Mouse (Mus musculus): ENCODE results near the gene Casp7. TPM values are rescaled to one million over a fixed set of nuclear protein-coding genes. Genes with fewer than 3 reads are reported as not detected.
"Not testable (repeated sequence)": the region's sequence is repeated elsewhere in the genome, so short reads cannot be mapped to it uniquely, and the experiment has no call there.

Gene Casp7
- polyA plus RNA-seq (2014; fragmentation: Nextera tagmentation; extraction: Ambion mirVana): 30.7 and 32.1 TPM in 2 replicates

DNA sequence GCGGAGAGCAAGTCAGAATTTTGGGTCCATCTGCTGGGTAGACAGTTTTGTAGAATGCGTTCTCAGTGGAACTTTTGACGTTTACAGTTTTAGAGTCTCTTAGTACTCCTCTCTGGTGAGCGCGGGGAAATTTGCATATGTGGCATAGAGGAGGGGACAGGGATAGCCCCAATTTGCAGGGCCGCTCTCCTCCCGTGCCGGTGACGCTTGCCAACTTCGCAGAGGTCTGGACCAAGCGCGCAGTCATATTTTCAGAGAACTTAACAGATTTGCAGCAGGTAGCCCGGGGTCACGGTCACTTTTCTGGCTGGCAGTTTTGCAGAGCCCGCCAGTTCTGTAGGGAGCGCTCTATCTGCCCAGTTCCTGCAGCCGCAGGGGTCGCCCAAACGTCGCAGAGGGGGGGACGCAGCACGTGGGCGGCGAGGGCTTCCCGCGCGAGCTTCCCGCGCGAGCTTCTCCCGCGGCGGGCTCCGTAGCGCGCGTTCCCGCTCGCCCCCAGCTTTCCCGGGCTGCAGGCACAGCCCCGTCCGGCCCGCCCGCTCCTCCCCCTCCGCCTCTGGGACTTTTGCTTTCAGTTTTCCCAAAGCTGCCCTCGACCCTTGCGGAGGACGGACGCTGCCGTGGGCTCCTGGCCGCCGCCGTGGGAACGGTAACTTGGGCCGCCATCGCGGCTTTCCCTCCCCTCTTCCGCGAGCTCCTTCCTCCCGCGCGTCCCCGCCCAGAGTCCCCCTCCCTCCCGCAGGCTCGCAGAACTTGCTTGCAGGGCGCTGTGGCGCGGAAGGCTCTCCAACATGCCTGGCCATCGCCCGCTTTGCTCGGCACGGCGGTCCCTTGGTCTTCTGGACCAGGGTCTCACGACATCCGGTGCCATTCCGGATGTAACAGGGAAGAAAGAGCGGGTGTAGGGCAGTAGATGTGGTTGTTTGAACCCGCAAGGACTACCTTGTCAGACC lies at the start of gene Casp7:
Casp7 (plus strand) TSS at position 461 of the 953 bp plus-strand sequence.
- WGBS: 2% methylated on average over 74 of the region's 78 CpGs
- TF ChIP-seq CTCF (IDR thresholded peaks at IDR 0.05; ENCODE audit: low read depth): no peak
- ATAC-seq (ENCODE audit: insufficient read depth) (peak; percentile 71), DNase-seq (peak; percentile 81)
- Histone ChIP-seq H3K4me1 (ENCODE audit: insufficient read depth) (0 out of 2 replicates have a peak, but pooled peaks cover 6% of the 10 kb centered on the region), H3K9me3 (ENCODE audit: low read depth, low read length) (no peaks in the 10 kb centered on the region), H3K9ac (peak within 1 kb of the TSS; percentile 83), H3K27me3 (ENCODE audit: insufficient read depth, low read length) (peaks cover 7% of the 10 kb centered on the region; the same call in 1 of the 2 replicates), H3K4me2 (peak within 1 kb of the TSS; percentile 93), H3K4me3 (ENCODE audit: low read depth, low read length) (peak within 1 kb of the TSS; percentile 69), H3K36me3 (ENCODE audit: insufficient read depth) (no peaks in the 10 kb centered on the region), H3K27ac (ENCODE audit: low read depth) (peak within 1 kb of the TSS; percentile 92)

DNA sequence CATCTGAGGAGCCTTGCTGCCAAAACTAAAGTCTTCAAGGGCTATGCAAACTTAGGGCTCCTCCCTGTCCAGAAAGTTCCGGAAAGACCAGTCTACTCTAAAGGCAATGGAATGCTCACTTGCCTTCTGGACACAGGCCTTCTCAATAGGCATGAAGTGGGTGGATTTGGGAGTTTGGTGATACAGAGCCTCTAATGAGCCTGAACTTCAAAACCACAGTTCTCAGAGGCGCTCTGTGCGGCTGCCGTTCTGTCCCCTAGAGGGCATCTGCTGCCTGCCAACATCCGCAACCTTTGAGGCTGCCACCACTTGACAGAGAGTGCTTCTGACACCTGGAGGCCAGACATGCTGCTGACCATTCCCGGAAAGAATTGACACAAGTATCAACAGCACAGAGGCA lies 47.6 kb upstream of the Casp7 start:
- Histone ChIP-seq H3K4me1 (ENCODE audit: insufficient read depth) (no peaks in the 10 kb centered on the region), H3K9me3 (ENCODE audit: low read depth, low read length) (no peaks in the 10 kb centered on the region), H3K27me3 (ENCODE audit: insufficient read depth, low read length) (no peaks in the 10 kb centered on the region), H3K4me3 (ENCODE audit: low read depth, low read length) (no peak overlapping the region), H3K36me3 (ENCODE audit: insufficient read depth) (no peaks in the 10 kb centered on the region), H3K27ac (ENCODE audit: low read depth) (no peak overlapping the region), H3K9ac (no peak overlapping the region), H3K4me2 (no peak overlapping the region)
- 23% methylated on average over 6 of the region's 6 CpGs for WGBS
- ATAC-seq (ENCODE audit: insufficient read depth) (no peak; the same call in 1 of the 2 replicates), DNase-seq (peak; percentile 50)
- TF ChIP-seq CTCF (IDR thresholded peaks at IDR 0.05; ENCODE audit: low read depth): peak; percentile 66

DNA sequence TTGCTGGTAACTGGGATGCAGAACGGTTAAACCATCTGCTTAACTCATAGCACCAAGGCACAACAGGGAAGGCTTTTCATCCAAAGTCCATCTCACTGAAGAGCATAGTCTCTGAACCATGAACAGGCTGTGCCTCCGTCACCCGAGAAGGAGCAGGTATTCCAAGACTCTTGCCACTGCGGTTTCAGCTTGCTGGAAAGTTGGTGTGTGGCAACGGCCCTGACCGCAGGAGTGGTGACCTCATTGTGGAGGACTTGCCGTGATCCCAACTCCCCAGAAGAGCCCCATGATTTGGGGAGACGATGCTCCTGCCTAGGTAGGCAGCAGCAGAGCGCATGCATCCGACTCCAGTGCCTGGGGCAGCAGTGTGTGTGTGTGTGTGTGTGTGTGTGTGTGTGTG lies 43.2 kb upstream of the Casp7 start:
- H3K36me3 ChIP-seq (ENCODE audit: insufficient read depth): no peaks in the 10 kb centered on the region
- H3K9me3 ChIP-seq (ENCODE audit: low read depth, low read length): no peaks in the 10 kb centered on the region
- TF ChIP-seq CTCF (IDR thresholded peaks at IDR 0.05; ENCODE audit: low read depth): no peak
- ATAC-seq (ENCODE audit: insufficient read depth) (no peak), DNase-seq (no peak)
- no peak overlapping the region for H3K4me3 ChIP-seq (ENCODE audit: low read depth, low read length)
- no peaks in the 10 kb centered on the region for H3K27me3 ChIP-seq (ENCODE audit: insufficient read depth, low read length)
- H3K4me2 ChIP-seq: no peak overlapping the region
- no peak overlapping the region for H3K27ac ChIP-seq (ENCODE audit: low read depth)
- 80% methylated on average over 10 of the region's 10 CpGs for WGBS
- H3K4me1 ChIP-seq (ENCODE audit: insufficient read depth): no peaks in the 10 kb centered on the region
- H3K9ac ChIP-seq: no peak overlapping the region

DNA sequence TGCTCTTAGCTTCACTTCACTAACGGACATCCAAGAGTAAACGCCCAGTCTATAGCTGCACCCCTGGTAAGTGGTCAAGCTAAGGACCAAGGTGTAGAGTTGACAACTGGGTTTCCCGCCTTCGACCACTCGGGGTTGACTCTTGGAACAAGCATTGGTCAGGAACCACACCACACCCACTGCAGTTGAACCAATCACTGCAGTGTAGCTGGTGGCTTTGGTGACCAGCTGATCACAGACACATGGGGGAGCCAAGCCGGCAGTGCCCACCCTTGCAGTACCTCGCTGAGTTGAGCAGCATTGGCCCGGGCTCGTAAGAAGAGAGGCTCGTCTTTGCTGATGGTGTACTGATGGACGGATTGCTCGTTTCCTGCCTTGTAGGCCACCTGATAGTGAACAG lies 41.7 kb upstream of the Casp7 start:
- no peak overlapping the region for H3K4me3 ChIP-seq (ENCODE audit: low read depth, low read length)
- no peak overlapping the region for H3K9ac ChIP-seq
- DNase-seq: no peak
- H3K27me3 ChIP-seq (ENCODE audit: insufficient read depth, low read length): no peaks in the 10 kb centered on the region
- no peak for ATAC-seq (ENCODE audit: insufficient read depth)
- no peaks in the 10 kb centered on the region for H3K36me3 ChIP-seq (ENCODE audit: insufficient read depth)
- H3K9me3 ChIP-seq (ENCODE audit: low read depth, low read length): no peaks in the 10 kb centered on the region
- no peak overlapping the region for H3K4me2 ChIP-seq
- no peaks in the 10 kb centered on the region for H3K4me1 ChIP-seq (ENCODE audit: insufficient read depth)
- TF ChIP-seq CTCF (IDR thresholded peaks at IDR 0.05; ENCODE audit: low read depth): no peak
- no peak overlapping the region for H3K27ac ChIP-seq (ENCODE audit: low read depth)
- 77% methylated on average over 12 of the region's 12 CpGs for WGBS

DNA sequence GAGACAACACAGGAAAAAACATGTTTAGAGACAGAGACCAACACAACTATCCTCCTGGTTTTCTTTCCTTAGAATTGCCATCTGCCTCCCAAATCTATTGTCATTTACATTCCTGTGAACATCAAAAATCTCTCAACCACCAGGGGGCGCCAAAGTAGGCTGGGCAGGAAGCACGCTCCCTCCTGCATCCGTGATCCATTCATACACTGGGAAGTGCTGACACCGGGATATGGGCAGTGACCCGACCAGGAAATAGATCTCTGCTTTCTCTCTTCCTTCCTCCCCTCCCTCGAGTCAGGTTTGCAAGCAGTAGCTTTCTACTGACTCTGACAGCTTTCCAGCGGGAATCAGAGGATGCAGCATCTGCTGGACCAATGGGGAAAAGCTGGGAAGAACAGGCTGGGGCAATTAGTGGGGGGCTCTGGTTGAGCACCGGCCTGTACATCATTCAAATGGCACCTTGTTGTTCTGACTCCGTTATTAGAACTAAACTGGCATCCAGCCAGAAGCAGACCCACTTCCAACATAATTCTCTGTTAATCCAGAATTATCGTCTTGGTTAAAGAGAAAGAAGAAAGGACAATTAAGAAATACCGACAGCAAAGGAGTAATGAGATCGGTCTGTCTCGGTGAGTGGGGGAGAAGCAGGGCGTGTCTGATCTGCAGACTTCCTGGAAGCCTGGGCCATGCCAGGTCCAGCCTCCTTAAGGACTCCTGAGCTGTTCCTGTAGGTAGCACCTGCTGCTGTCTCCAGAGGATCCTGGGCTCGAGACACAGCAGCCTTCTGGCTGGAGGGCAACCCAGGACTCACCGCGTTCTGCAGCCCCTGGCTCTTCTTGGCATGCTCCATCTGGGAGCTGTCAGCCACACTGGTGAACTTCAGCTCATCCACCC lies 40.2 kb upstream of the Casp7 start:
- ATAC-seq (ENCODE audit: insufficient read depth): peak; percentile 44; the same call in 1 of the 2 replicates
- no peaks in the 10 kb centered on the region for H3K4me1 ChIP-seq (ENCODE audit: insufficient read depth)
- no peak overlapping the region for H3K9ac ChIP-seq
- H3K4me3 ChIP-seq (ENCODE audit: low read depth, low read length): no peak overlapping the region
- no peaks in the 10 kb centered on the region for H3K9me3 ChIP-seq (ENCODE audit: low read depth, low read length)
- H3K4me2 ChIP-seq: peak overlapping the region; percentile 19; the same call in 1 of the 2 replicates
- WGBS: 27% methylated on average over 17 of the region's 17 CpGs
- peak; percentile 87 for DNase-seq
- peak; percentile 84 for TF ChIP-seq CTCF (IDR thresholded peaks at IDR 0.05; ENCODE audit: low read depth)
- no peaks in the 10 kb centered on the region for H3K36me3 ChIP-seq (ENCODE audit: insufficient read depth)
- H3K27me3 ChIP-seq (ENCODE audit: insufficient read depth, low read length): no peaks in the 10 kb centered on the region
- H3K27ac ChIP-seq (ENCODE audit: low read depth): no peak overlapping the region

DNA sequence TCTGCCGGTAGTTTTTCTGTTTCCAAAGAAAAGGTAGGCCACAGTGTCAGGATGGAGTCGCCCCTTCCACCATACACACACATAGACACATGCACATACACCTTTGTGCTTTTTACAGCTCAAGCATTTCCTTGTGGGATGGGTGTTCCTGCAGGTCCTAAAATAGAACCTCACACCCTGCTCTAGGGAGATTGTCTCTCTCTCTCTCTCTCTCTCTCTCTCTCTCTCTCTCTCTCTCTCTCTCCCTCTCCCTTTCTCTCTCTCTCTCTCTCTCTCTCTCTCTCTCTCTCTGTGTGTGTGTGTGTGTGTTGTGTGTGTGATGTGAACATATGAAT lies 39.6 kb upstream of the Casp7 start:
- not testable (repeated sequence) for H3K9ac ChIP-seq; DNase-seq; H3K27me3 ChIP-seq (ENCODE audit: insufficient read depth, low read length); H3K9me3 ChIP-seq (ENCODE audit: low read depth, low read length); H3K4me2 ChIP-seq; ATAC-seq (ENCODE audit: insufficient read depth); H3K36me3 ChIP-seq (ENCODE audit: insufficient read depth); H3K4me1 ChIP-seq (ENCODE audit: insufficient read depth); H3K27ac ChIP-seq (ENCODE audit: low read depth); H3K4me3 ChIP-seq (ENCODE audit: low read depth, low read length)
- 42% methylated on average over 2 of the region's 2 CpGs for WGBS

DNA sequence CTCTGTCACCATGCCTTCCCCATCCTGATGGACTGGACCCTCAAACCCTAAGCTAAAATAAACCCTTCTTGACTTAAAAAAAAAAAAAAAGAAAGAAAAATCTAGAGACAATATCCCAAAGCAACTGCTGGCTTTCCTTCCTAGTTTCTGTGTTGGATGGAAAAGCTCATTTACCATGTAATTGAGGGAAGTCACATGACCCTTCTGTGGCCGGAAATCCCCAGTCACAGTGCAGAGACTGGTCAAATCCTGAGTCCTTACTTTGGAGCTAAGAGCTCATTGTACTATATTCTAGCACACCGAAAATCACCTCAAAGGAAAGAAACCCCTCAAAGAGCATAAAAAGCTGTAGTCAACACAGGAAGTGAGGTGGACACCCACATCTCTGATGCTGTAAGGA lies 38.0 kb upstream of the Casp7 start:
- H3K9me3 ChIP-seq (ENCODE audit: low read depth, low read length): no peaks in the 10 kb centered on the region
- no peak overlapping the region for H3K27ac ChIP-seq (ENCODE audit: low read depth)
- H3K9ac ChIP-seq: no peak overlapping the region
- H3K36me3 ChIP-seq (ENCODE audit: insufficient read depth): no peaks in the 10 kb centered on the region
- DNase-seq: no peak
- no peak for ATAC-seq (ENCODE audit: insufficient read depth)
- H3K4me2 ChIP-seq: no peak overlapping the region
- H3K4me1 ChIP-seq (ENCODE audit: insufficient read depth): 0 out of 2 replicates have a peak, but pooled peaks cover 4% of the 10 kb centered on the region
- no peaks in the 10 kb centered on the region for H3K27me3 ChIP-seq (ENCODE audit: insufficient read depth, low read length)
- no peak overlapping the region for H3K4me3 ChIP-seq (ENCODE audit: low read depth, low read length)
- 67% methylated on average over 2 of the region's 2 CpGs for WGBS
- TF ChIP-seq CTCF (IDR thresholded peaks at IDR 0.05; ENCODE audit: low read depth): no peak

All from lung, embryonic 14.5 days (tissue).